Mouse (Mus musculus): ENCODE measurements at regions not wholly inside any gene's neighbourhood (a gene's known extent, or its start where the extent isn't known, plus 50 kb on each side); places are given as distances from the start of the nearest gene placed in this dataset.

GRCm38 (mm10) chr15:86811821-86812220 lies 597.6 kb downstream of the Tbc1d22a start:
- no peaks in the 10 kb centered on the region for H3K9me3 ChIP-seq
- ATAC-seq (ENCODE audit: insufficient number of reproducible peaks, insufficient read depth, low FRiP score, low TSS enrichment) = no peak
- H3K27me3 ChIP-seq = no peaks in the 10 kb centered on the region
- no peak overlapping the region for H3K4me3 ChIP-seq
- H3K27ac ChIP-seq = no peak overlapping the region
- no peaks in the 10 kb centered on the region for H3K4me1 ChIP-seq
- H3K9ac ChIP-seq = no peak overlapping the region
- no peak overlapping the region for H3K4me2 ChIP-seq (replicated peaks)
- H3K36me3 ChIP-seq = no peaks in the 10 kb centered on the region
- WGBS = 55% methylated on average over 2 of the region's 2 CpGs

GRCm38 (mm10) chr15:86814808-86815421 lies 600.7 kb downstream of the Tbc1d22a start:
- no peak overlapping the region for H3K27ac ChIP-seq
- no peak for ATAC-seq (ENCODE audit: insufficient number of reproducible peaks, insufficient read depth, low FRiP score, low TSS enrichment)
- H3K9ac ChIP-seq = no peak overlapping the region
- H3K27me3 ChIP-seq = no peaks in the 10 kb centered on the region
- no peaks in the 10 kb centered on the region for H3K4me1 ChIP-seq
- no peak overlapping the region for H3K4me3 ChIP-seq
- no peaks in the 10 kb centered on the region for H3K9me3 ChIP-seq
- 64% methylated on average over 8 of the region's 8 CpGs for WGBS
- H3K4me2 ChIP-seq (replicated peaks) = no peak overlapping the region
- no peaks in the 10 kb centered on the region for H3K36me3 ChIP-seq

- H3K9ac ChIP-seq = no peak overlapping the region
- no peak overlapping the region for H3K4me3 ChIP-seq
- WGBS = 29% methylated on average over 6 of the region's 6 CpGs
- no peak overlapping the region for H3K4me2 ChIP-seq (replicated peaks)
- H3K27ac ChIP-seq = peak overlapping the region; percentile 67; the same call in 1 of the 2 replicates
- H3K4me1 ChIP-seq = no peaks in the 10 kb centered on the region
- peak; percentile 47; the same call in 1 of the 2 replicates for ATAC-seq (ENCODE audit: insufficient number of reproducible peaks, insufficient read depth, low FRiP score, low TSS enrichment)
- H3K36me3 ChIP-seq = no peaks in the 10 kb centered on the region
- no peaks in the 10 kb centered on the region for H3K9me3 ChIP-seq
- no peaks in the 10 kb centered on the region for H3K27me3 ChIP-seq
Observed at GRCm38 (mm10) chr15:86835996-86836395, 621.7 kb downstream of the Tbc1d22a start.

- Histone ChIP-seq H3K4me2 (replicated peaks) (no peak overlapping the region), H3K9me3 (no peaks in the 10 kb centered on the region), H3K4me3 (no peak overlapping the region), H3K27ac (no peak overlapping the region), H3K4me1 (0 out of 2 replicates have a peak, but pooled peaks cover 6% of the 10 kb centered on the region), H3K36me3 (no peaks in the 10 kb centered on the region), H3K9ac (no peak overlapping the region), H3K27me3 (no peaks in the 10 kb centered on the region)
- no peak for ATAC-seq (ENCODE audit: insufficient number of reproducible peaks, insufficient read depth, low FRiP score, low TSS enrichment)
- 31% methylated on average over 11 of the region's 11 CpGs for WGBS
Observed at GRCm38 (mm10) chr15:86852161-86852870, 638.1 kb downstream of the Tbc1d22a start.

- Histone ChIP-seq H3K4me2 (replicated peaks) (no peak overlapping the region), H3K9ac (no peak overlapping the region), H3K4me1 (no peaks in the 10 kb centered on the region), H3K36me3 (no peaks in the 10 kb centered on the region), H3K27me3 (no peaks in the 10 kb centered on the region), H3K9me3 (no peaks in the 10 kb centered on the region), H3K27ac (no peak overlapping the region), H3K4me3 (no peak overlapping the region)
- ATAC-seq (ENCODE audit: insufficient number of reproducible peaks, insufficient read depth, low FRiP score, low TSS enrichment) = no peak
- WGBS = 11% methylated on average over 3 of the region's 3 CpGs
Observed at GRCm38 (mm10) chr15:86858356-86858906, 644.2 kb downstream of the Tbc1d22a start.

GRCm38 (mm10) chr15:86875721-86876309 lies 661.6 kb downstream of the Tbc1d22a start:
- no peak overlapping the region for H3K4me3 ChIP-seq
- peak overlapping the region; percentile 31 for H3K4me2 ChIP-seq (replicated peaks)
- H3K9ac ChIP-seq = no peak overlapping the region
- H3K27me3 ChIP-seq = no peaks in the 10 kb centered on the region
- H3K9me3 ChIP-seq = no peaks in the 10 kb centered on the region
- no peak overlapping the region for H3K27ac ChIP-seq
- 0 out of 2 replicates have a peak, but pooled peaks cover 7% of the 10 kb centered on the region for H3K4me1 ChIP-seq
- WGBS = 6% methylated on average over 7 of the region's 7 CpGs
- no peaks in the 10 kb centered on the region for H3K36me3 ChIP-seq
- ATAC-seq (ENCODE audit: insufficient number of reproducible peaks, insufficient read depth, low FRiP score, low TSS enrichment) = no peak

GRCm38 (mm10) chr15:86896974-86897373 lies 647.1 kb upstream of the Fam19a5 start:
- Histone ChIP-seq H3K9ac (no peak overlapping the region), H3K27me3 (no peaks in the 10 kb centered on the region)
- WGBS = 69% methylated on average over 6 of the region's 6 CpGs

DNA sequence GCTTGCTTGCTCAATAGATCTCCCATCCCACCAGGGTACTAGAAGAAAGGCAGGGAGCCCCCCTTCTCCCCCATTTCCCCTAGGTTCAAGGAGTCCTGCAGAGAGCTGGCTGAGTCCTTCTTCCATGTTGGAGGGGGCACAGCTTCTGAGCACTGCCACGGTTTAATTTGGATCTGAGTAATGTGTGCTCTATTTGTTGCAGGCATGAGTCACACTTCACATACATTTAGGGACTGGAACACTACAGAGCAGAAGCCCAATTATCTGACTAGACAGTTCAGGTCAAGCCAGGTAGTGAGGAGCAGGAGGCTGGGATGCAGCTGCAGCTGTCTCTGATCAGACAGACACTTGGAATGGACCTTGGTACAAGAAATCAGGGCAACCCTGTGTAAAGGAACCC lies 644.1 kb upstream of the Fam19a5 start:
- Histone ChIP-seq H3K27ac (no peak overlapping the region), H3K4me2 (replicated peaks) (no peak overlapping the region), H3K9ac (no peak overlapping the region), H3K4me3 (no peak overlapping the region), H3K27me3 (no peaks in the 10 kb centered on the region), H3K4me1 (no peaks in the 10 kb centered on the region), H3K9me3 (no peaks in the 10 kb centered on the region), H3K36me3 (no peaks in the 10 kb centered on the region)
- WGBS = 65% methylated on average over 1 of the region's 1 CpGs
- no peak for ATAC-seq (ENCODE audit: insufficient number of reproducible peaks, insufficient read depth, low FRiP score, low TSS enrichment)

More at GRCm38 (mm10) chr15:86896974-86897373, 647.1 kb upstream of the Fam19a5 start:
- H3K27ac ChIP-seq = no peak overlapping the region
- no peak overlapping the region for H3K4me2 ChIP-seq (replicated peaks)
- no peaks in the 10 kb centered on the region for H3K36me3 ChIP-seq
- no peaks in the 10 kb centered on the region for H3K9me3 ChIP-seq
- H3K4me3 ChIP-seq = no peak overlapping the region
- H3K4me1 ChIP-seq = no peaks in the 10 kb centered on the region
- no peak for ATAC-seq (ENCODE audit: insufficient number of reproducible peaks, insufficient read depth, low FRiP score, low TSS enrichment)

DNA sequence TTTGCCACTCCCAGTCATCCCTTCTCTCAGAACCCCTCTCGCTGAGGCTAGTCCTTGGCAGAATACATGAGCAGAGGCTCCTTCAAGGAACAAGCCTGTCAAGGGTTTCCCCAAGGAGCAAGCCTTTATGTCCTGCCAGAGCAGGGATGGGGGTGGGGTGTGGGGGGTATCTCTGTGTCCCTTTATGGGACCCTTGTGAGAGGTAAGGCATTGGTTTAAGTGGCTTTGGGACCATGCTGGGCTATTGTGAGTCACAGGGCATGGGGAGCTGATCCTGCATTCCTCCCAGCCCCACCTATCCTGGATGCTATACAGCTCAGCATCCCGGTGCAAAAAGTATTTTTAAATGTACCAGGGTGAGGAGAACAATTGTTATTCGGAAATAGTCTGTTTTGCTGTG lies 641.1 kb upstream of the Fam19a5 start:
- Histone ChIP-seq H3K4me1 (no peaks in the 10 kb centered on the region), H3K9me3 (no peaks in the 10 kb centered on the region), H3K27ac (no peak overlapping the region), H3K36me3 (no peaks in the 10 kb centered on the region), H3K27me3 (no peaks in the 10 kb centered on the region), H3K4me2 (replicated peaks) (no peak overlapping the region), H3K9ac (no peak overlapping the region), H3K4me3 (no peak overlapping the region)
- ATAC-seq (ENCODE audit: insufficient number of reproducible peaks, insufficient read depth, low FRiP score, low TSS enrichment) = no peak
- 25% methylated on average over 3 of the region's 3 CpGs for WGBS

- Histone ChIP-seq H3K4me2 (replicated peaks) (no peak overlapping the region), H3K27me3 (no peaks in the 10 kb centered on the region), H3K9ac (no peak overlapping the region), H3K36me3 (no peaks in the 10 kb centered on the region), H3K27ac (no peak overlapping the region), H3K4me3 (no peak overlapping the region), H3K9me3 (no peaks in the 10 kb centered on the region), H3K4me1 (no peaks in the 10 kb centered on the region)
- WGBS = 78% methylated on average over 3 of the region's 3 CpGs
- no peak for ATAC-seq (ENCODE audit: insufficient number of reproducible peaks, insufficient read depth, low FRiP score, low TSS enrichment)
Observed at GRCm38 (mm10) chr15:86913276-86913675, 630.8 kb upstream of the Fam19a5 start.

- Histone ChIP-seq H3K4me1 (peaks cover 2% of the 10 kb centered on the region; the same call in 1 of the 2 replicates), H3K27me3 (no peaks in the 10 kb centered on the region), H3K9me3 (no peaks in the 10 kb centered on the region), H3K4me2 (replicated peaks) (no peak overlapping the region), H3K36me3 (no peaks in the 10 kb centered on the region), H3K4me3 (no peak overlapping the region), H3K27ac (no peak overlapping the region), H3K9ac (no peak overlapping the region)
- no peak for ATAC-seq (ENCODE audit: insufficient number of reproducible peaks, insufficient read depth, low FRiP score, low TSS enrichment)
- 89% methylated on average over 8 of the region's 8 CpGs for whole genome bisulfite sequencing
Observed at GRCm38 (mm10) chr15:86917891-86918290, 626.2 kb upstream of the Fam19a5 start.

DNA sequence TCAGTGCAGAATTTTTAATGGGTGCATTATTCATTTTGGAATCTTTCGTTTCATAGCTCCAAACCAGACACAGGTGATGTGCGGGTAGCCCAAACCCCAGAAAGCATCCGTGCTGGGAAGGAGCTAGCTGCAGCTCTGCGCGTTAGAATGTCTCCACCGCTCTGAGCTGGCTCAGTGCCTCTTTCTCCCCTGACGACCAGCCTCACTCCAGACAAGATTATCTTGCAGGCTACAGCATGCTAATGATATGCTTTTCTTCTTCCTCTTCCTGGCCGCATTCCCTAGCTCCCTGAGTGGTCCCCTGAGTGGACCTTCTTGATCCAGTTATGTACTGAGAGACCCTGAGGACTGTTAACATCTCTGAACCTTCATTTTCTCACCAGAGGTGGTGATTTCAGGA lies 624.4 kb upstream of the Fam19a5 start:
- Histone ChIP-seq H3K27ac (no peak overlapping the region), H3K9me3 (no peaks in the 10 kb centered on the region)
- no peak for ATAC-seq (ENCODE audit: insufficient number of reproducible peaks, insufficient read depth, low FRiP score, low TSS enrichment)

More for the DNA sequence above, 624.4 kb upstream of the Fam19a5 start:
- no peak overlapping the region for H3K9ac ChIP-seq
- no peaks in the 10 kb centered on the region for H3K27me3 ChIP-seq
- H3K4me1 ChIP-seq = peaks cover 2% of the 10 kb centered on the region; the same call in 1 of the 2 replicates
- no peak overlapping the region for H3K4me2 ChIP-seq (replicated peaks)
- H3K36me3 ChIP-seq = no peaks in the 10 kb centered on the region
- H3K4me3 ChIP-seq = no peak overlapping the region
- whole genome bisulfite sequencing = 41% methylated on average over 8 of the region's 8 CpGs
